Mouse (Mus musculus) heart, postnatal 0 days (tissue): ENCODE measurements at regions not wholly inside any gene's neighbourhood (a gene's known extent, or its start where the extent isn't known, plus 50 kb on each side); places are given as distances from the start of the nearest gene placed in this dataset.
A peak's percentile ranks its signal among the peaks of the same experiment; 100 is the strongest.

Source experiments
- CTCF ChIP-seq: IDR thresholded peaks from 2 replicates; pipeline ENCODE4 v1.5.1; 2016; ENCODE audit warnings: antibody characterized with exemption, control low read depth, low read depth
- EP300 ChIP-seq: IDR thresholded peaks from 2 replicates; pipeline ENCODE4 v1.6.1; 2016; ENCODE audit warnings: antibody characterized with exemption, low read depth

DNA sequence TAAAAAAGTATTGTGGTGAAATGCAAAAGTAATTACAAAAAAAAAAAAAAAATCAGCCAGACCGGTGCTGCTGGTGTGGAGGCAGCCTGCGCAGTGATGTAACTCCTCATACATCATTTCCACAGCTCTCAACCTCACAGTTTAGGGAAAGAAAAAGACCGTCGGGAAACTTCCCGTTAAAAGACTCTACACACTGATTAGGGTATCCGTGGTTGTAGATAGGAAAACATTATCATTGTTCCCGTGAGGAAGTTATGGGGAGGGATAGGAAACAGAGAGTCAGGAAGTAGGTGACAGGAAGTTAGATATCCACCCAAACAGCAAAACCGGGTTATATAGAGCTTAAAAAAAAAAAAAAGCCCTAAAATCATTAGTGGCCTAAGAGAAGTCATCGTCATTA lies 52.9 kb upstream of the Zfp64 start:
- no peak for TF ChIP-seq CTCF
- peak; percentile 84; the same call in 1 of the 2 replicates for TF ChIP-seq EP300
